Comparison of ENCODE assay signal across 8 mouse cellular contexts in genomic region chr15:84616880-84617279, GRCm38 (mm10). TPM values are rescaled to one million over a fixed set of nuclear protein-coding genes. Genes with fewer than 3 reads are reported as not detected.
DNase-seq lines count a peak whose midpoint lies in the region; ATAC-seq and TF ChIP-seq lines count a peak whose summit lies in the region.
"Not testable (repeated sequence)": the region's sequence is repeated elsewhere in the genome, so short reads cannot be mapped to it uniquely, and the experiment has no call there.

No protein-coding gene starts in this region.

- peak; percentile 69 for DNase-seq in ES-E14 (ENCODE audit: low read depth, low spot score)
- DNase-seq in cerebellum, adult 11 months = peak; percentile 25
- peak; percentile 72 to 81 for DNase-seq in heart, postnatal 36 days
- peak; percentile 54 to 75 for DNase-seq in layer of hippocampus, adult 2 months (ENCODE audit: low spot score in 2 of 2)
- peak; percentile 82 for DNase-seq in lung, postnatal 0 days (ENCODE audit: low spot score)
- DNase-seq in retina, postnatal 1 day = peak; percentile 84
- peak; percentile 72 for DNase-seq in thymus, postnatal 0 days (ENCODE audit: low spot score)

- H3K4me3 ChIP-seq in ES-E14 (ENCODE audit: insufficient read depth in 1 of 2, low read depth in 1 of 2, low read length in 2 of 2, poor library complexity in 1 of 2, severe bottlenecking in 1 of 2); forebrain, embryonic 13.5 days; layer of hippocampus, adult 2 months; lung, postnatal 0 days (ENCODE audit: low read depth, low read length): not testable (repeated sequence)

- H3K27ac ChIP-seq in ES-E14 (ENCODE audit: insufficient read depth, low read depth, low read length, poor library complexity, severe bottlenecking); layer of hippocampus, adult 2 months; lung, postnatal 0 days (ENCODE audit: low read length): not testable (repeated sequence)
- H3K27ac ChIP-seq in forebrain, embryonic 13.5 days = peak overlapping the region; percentile 42; the same call in 1 of the 2 replicates

- ATAC-seq in forebrain, embryonic 13.5 days = not testable (repeated sequence)
- peak; percentile 58 for ATAC-seq in lung, postnatal 0 days

- peaks cover 24% of the 10 kb centered on the region; the same call in 1 of the 2 replicates for H3K27me3 ChIP-seq in forebrain, embryonic 13.5 days
- not testable (repeated sequence) for H3K27me3 ChIP-seq in lung, postnatal 0 days (replicated peaks; ENCODE audit: insufficient read depth, low read length)

- peak; percentile 86 for TF ChIP-seq CTCF in layer of hippocampus, adult 2 months (conservative IDR thresholded peaks at IDR 0.05)
- peak; percentile 89 for TF ChIP-seq CTCF in lung, postnatal 0 days (IDR thresholded peaks at IDR 0.05)

- not testable (repeated sequence) for H3K4me1 ChIP-seq in ES-E14 (ENCODE audit: control insufficient read depth in 2 of 2, insufficient read depth in 2 of 2, low read length in 2 of 2, poor library complexity in 1 of 2); lung, postnatal 0 days (ENCODE audit: insufficient read depth, low read depth, low read length)
- H3K4me1 ChIP-seq in forebrain, embryonic 13.5 days = peaks cover 50% of the 10 kb centered on the region

- not testable (repeated sequence) for H3K9ac ChIP-seq in ES-E14 (ENCODE audit: insufficient read depth, low read depth, low read length, poor library complexity, severe bottlenecking); forebrain, embryonic 13.5 days; lung, postnatal 0 days (replicated peaks; ENCODE audit: low read depth)

- not testable (repeated sequence) for TF ChIP-seq EP300 in lung, postnatal 0 days (IDR thresholded peaks at IDR 0.05)

- 8% methylated on average over 8 of the region's 8 CpGs for WGBS in forebrain, embryonic 13.5 days
- WGBS in lung, postnatal 0 days = 5% methylated on average over 8 of the region's 8 CpGs

- intact Hi-C loops in heart, postnatal 36 days (cut with DNase I) = not testable (repeated sequence)

- not testable (repeated sequence) for H3K4me2 ChIP-seq in forebrain, embryonic 13.5 days; lung, postnatal 0 days (replicated peaks; ENCODE audit: low read depth, low read length)

- in situ Hi-C loops in ES-E14 (cut with MboI; ENCODE audit: low sequenced_read_pairs in 2 of 2, unreplicated experiment in 2 of 2) = loop anchor here (10.0 to 25.0 kb wide), 2 partner anchors 82 to 355 kb away; no protein-coding TSS in a partner anchor

- H3K9me3 ChIP-seq in ES-E14 (ENCODE audit: control insufficient read depth, insufficient read depth, low read depth, low read length); forebrain, embryonic 13.5 days (replicated peaks); lung, postnatal 0 days (ENCODE audit: low read length): not testable (repeated sequence)

- not testable (repeated sequence) for H3K36me3 ChIP-seq in ES-E14 (ENCODE audit: control insufficient read depth, insufficient read depth, low read length, poor library complexity, severe bottlenecking); forebrain, embryonic 13.5 days (ENCODE audit: poor library complexity, severe bottlenecking); lung, postnatal 0 days (ENCODE audit: insufficient read depth, low read length)

TF ChIP-seq in ES-E14, 5 proteins besides CTCF, POLR2A, EP300 and RAD21:
- TF ChIP-seq ZC3H11A (IDR thresholded peaks at IDR 0.05; ENCODE audit: borderline replicate concordance, low read depth, low read length) = peak; percentile 24; the same call in 1 of the 2 replicates

RNA-seq across cellular contexts. Expression of gene Prr5, which starts 52.5 kb away (rescaled TPM):
- total RNA-seq in ES-E14 (2012; rRNA removed) = 7.3 and 11.6 TPM in 2 replicates
- polyA plus RNA-seq in forebrain, embryonic 13.5 days (2015; fragmentation: Nextera tagmentation; extraction: Ambion mirVana) = 7.0 and 8.0 TPM in 2 replicates
- 1 to 10 TPM; 3.1 to 3.7 TPM for total RNA-seq in heart, postnatal 36 days (2021)
- 10 to 100 TPM; 15.5 to 16.9 TPM for total RNA-seq in layer of hippocampus, adult 2 months (2021)
- polyA plus RNA-seq in lung, postnatal 0 days (2015; fragmentation: Nextera tagmentation; extraction: Ambion mirVana) = 8.8 and 9.2 TPM in 2 replicates
- 13.3 and 13.7 TPM in 2 replicates for polyA plus RNA-seq in thymus, postnatal 0 days (2015; fragmentation: Nextera tagmentation; extraction: Ambion mirVana)

RNA-seq across cellular contexts. Expression of gene Rtl6, which starts 59.3 kb away (rescaled TPM):
- total RNA-seq in ES-E14 (2012; rRNA removed) = 3.1 and 3.3 TPM in 2 replicates
- 43.5 and 50.2 TPM in 2 replicates for polyA plus RNA-seq in forebrain, embryonic 13.5 days (2015; fragmentation: Nextera tagmentation; extraction: Ambion mirVana)
- total RNA-seq in heart, postnatal 36 days (2021) = 1 to 10 TPM; 5.7 to 7.5 TPM
- 10 to 100 TPM; 55.2 to 56.7 TPM for total RNA-seq in layer of hippocampus, adult 2 months (2021)
- polyA plus RNA-seq in lung, postnatal 0 days (2015; fragmentation: Nextera tagmentation; extraction: Ambion mirVana) = 2.4 and 2.6 TPM in 2 replicates
- polyA plus RNA-seq in thymus, postnatal 0 days (2015; fragmentation: Nextera tagmentation; extraction: Ambion mirVana) = 9.6 and 9.7 TPM in 2 replicates

Comparison
In these comparisons a context has a peak if more than half of its experiments do, and no peak if none do; other contexts are left out.
1. DNase-seq: peak in every context shown above with its lines; median percentile 84 in retina, postnatal 1 day; 82 in lung, postnatal 0 days; 76 in heart, postnatal 36 days; 72 in thymus, postnatal 0 days; 69 in ES-E14; 64 in layer of hippocampus, adult 2 months; 25 in cerebellum, adult 11 months.
2. RNA of gene Rtl6, which starts 59.3 kb away (total RNA-seq): 55.2 to 56.7 TPM in layer of hippocampus, adult 2 months; 5.7 to 7.5 TPM in heart, postnatal 36 days and 3.1 to 3.3 TPM in ES-E14; every median in the first group is over 4 times any median in the second.